Mouse (Mus musculus) embryonic stem cell, embryonic (primary cell): Measurements from ENCODE around the gene Fitm1.

Experiments
- CTCF ChIA-PET, 4 experiments: fragments of 300-600 bp in 2 of 4; fragments of 350-600 bp in 2 of 4; sonication (Branson Sonifier 250); formaldehyde crosslinking; loops; one replicate each; lab custom pipeline; 2022; ENCODE audit warnings: inconsistent platforms in 2 of 4; lab: Charles Lee
- POLR2A ChIA-PET, 4 experiments: fragments of 300-600 bp in 2 of 4; fragments of 350-600 bp in 2 of 4; sonication (Branson Sonifier 250); formaldehyde crosslinking; loops; one replicate each; lab custom pipeline; 2022; ENCODE audit warnings: antibody characterized with exemption in 4 of 4, inconsistent platforms in 1 of 4; lab: Charles Lee

Fitm1 gene

DNA sequence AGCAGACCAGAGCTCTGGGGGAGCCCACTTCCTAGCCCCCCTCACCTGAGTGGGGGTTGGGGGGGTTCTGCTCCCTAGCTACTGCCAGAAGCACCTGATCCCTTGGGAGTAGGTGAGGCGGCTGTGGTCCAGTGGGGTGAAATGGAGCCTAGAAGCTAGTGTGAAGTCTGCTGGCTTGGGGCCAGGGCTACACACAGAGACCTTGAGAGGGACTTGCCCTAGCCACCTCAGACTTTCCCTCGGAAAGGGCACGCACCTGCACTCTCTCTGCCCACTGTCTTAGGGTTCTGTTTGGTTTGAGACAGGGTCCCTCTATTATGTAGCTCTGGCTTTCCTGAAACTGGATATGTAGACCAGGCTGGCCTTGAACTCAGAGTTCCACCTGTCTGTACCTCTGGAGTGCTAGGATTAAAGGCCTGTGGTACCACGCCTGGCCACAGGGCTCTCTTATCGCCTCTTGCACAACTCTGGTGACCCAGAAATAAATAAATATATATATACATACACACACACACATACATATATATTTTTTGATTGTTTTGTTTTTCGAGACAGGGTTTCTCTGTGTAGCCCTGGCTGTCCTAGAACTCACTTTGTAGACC, 3.4 kb downstream of the Fitm1 start:
- ChIA-PET CTCF (interaction anchor here in 3 of 4 experiments (0.6 to 1.5 kb wide), 15 partner anchors 12 to 937 kb away, joined by 3 to 9 read pairs (median 3); partner anchors contain the start of genes Psme2 (in 3 of the 3), Rnf31 (in 3 of the 3), A730061H03Rik (in 2 of the 3) and Dcaf11 (in 1 of the 3)), POLR2A (interaction anchor here (0.6 to 8.0 kb wide), 23 partner anchors 9 to 666 kb away, joined by 3 to 92 read pairs (median 5); partner anchors contain the start of genes A730061H03Rik (in 4 of the 4), Dcaf11 (in 4 of the 4), Rnf31 (in 3 of the 4) and Psme2 (in 2 of the 4))

DNA sequence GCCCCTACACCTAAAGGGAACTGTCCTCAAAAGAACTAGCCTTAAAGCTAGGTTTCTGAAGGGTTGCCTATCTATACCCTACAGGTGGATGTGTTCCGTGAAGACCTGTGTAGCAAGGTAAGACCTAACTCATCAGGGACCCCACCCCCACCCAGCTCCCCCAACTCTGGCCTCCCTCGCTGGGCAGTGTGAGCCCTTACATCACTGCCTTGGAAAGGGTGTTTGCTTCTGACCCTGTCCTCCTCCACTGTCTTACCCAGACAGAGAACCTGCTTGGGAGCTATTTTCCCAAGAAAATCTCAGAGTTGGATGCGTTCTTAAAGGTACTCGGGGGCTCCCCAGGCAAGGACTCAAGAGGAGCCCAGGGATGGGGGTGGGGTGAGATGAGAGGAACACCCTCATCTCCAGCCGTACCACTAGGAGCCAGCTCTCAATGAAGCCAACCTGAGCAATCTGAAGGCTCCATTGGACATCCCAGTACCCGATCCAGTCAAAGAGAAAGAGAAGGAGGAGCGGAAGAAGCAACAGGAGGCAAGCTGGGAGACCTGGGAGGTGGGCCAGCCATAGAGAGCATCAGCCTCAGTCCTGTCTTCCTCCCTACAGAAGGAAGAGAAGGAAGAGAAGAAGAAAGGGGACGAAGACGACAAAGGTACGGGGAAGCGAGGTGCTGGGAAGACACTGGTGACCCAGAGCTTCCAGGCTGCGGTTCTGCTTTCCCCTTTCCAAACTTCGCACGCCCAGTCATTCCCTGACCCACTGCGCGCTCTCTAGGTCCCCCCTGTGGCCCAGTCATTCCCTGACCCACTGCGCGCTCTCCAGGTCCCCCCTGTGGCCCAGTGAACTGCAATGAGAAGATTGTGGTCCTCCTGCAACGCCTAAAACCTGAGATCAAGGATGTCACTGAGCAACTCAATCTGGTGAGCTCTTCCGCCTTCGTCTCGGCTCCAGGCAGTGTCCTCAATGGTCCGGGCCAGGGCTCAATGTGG, 4.4 kb downstream of the Fitm1 start:
- ChIA-PET CTCF (interaction anchor here in 3 of 4 experiments (0.5 to 1.9 kb wide), 9 partner anchors 11 to 1484 kb away, joined by 3 to 5 read pairs (median 4); partner anchors contain the start of genes A730061H03Rik (in 1 of the 3), Psme2 (in 1 of the 3) and Rec8 (in 1 of the 3)), POLR2A (interaction anchor here in 3 of 4 experiments (0.6 to 8.0 kb wide), 17 partner anchors 11 to 1518 kb away, joined by 3 to 92 read pairs (median 4); partner anchors contain the start of genes A730061H03Rik (in 3 of the 3), Dcaf11 (in 3 of the 3), Psme2 (in 3 of the 3) and Rnf31 (in 3 of the 3))

DNA sequence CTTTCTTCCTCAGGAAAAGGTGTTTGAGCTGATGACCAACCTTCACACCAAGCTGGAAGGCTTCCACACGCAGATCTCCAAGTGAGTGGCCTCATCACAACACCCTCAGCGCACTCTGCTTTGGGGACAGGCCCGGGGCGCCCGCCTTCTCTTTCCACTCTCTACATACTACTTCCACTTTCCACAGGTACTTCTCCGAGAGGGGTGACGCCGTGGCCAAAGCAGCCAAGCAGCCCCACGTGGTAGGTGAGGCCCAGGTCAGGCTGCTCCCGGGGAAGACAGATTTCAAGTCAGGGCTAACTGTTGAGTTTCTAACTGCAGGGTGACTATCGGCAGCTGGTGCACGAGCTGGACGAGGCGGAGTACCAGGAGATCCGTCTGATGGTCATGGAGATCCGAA, 5.3 kb downstream of the Fitm1 start:
- ChIA-PET POLR2A (interaction anchor here in 3 of 4 experiments (0.6 to 8.0 kb wide), 11 partner anchors 10 to 1825 kb away, joined by 3 to 92 read pairs (median 4); partner anchors contain the start of genes Psme2 (in 3 of the 3), Rnf31 (in 3 of the 3), A730061H03Rik (in 2 of the 3) and Dcaf11 (in 2 of the 3)), CTCF (interaction anchor here in 3 of 4 experiments (0.8 to 1.9 kb wide), 4 partner anchors 10 to 646 kb away, joined by 3 to 6 read pairs (median 4); partner anchors contain the start of genes Psme2 (in 2 of the 3), A730061H03Rik (in 1 of the 3) and Rnf31 (in 1 of the 3))

DNA sequence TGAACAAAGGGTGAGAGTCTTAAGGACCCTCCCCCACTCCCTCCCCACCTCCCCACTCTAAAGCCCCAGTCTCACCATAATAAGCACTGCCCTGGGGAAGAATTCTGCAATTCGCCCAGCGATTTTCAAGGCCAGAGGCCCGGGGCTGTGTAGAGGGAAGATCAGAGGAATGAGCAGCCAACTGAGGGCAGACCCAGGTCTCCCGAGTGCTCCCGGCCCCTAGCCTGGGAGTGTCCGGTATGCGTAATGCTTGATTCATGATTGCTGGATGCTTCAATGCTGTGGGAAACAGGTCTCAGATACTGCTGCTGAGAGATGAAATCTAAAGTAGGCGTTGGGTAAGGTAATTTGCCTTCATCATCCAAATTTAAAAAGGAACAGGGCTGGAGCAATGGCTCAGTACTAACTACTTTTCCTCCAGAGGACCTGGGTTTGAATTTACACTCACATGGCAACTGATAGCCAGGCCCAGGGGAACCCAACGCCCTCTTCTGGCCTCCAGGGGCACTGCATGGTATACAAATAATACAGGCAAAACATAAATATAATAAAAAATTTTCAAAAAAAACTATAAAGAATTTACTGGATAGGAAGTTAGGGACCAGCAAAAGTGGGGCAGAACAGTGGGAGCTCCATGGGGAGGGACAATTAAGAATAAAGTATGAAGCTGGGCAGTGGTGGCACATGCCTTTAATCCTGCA, 6.7 kb downstream of the Fitm1 start:
- ChIA-PET CTCF (interaction anchor here in 2 of 4 experiments (0.7 to 1.9 kb wide), 3 partner anchors 9 to 85 kb away, joined by 3 to 6 read pairs (median 6); partner anchors contain the start of genes Psme2 (in 1 of the 2) and Rnf31 (in 1 of the 2)), POLR2A (interaction anchor here in 2 of 4 experiments (0.8 to 3.5 kb wide), 3 partner anchors 9 to 22 kb away, joined by 3 to 29 read pairs (median 8); partner anchors contain the start of genes A730061H03Rik (in 2 of the 2), Dcaf11 (in 1 of the 2) and Psme2 (in 1 of the 2))

DNA sequence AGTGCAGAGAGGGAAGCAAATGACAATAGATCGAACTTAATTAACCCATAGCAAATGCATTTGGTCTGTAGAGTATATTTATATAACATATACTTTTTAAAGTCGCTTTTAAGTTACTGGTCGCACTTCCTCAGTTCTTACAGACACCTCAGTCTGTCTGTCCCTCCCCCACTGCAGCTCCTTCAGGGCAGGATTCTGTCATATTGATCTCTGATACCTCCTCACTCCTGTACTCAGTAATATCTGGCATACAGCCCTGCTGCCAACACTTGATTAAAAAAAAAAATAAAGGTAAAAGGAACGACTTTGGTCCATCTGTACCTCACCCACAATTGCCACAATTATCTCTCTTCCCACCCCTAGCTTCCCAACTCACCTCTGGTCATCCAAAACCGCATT, 8.9 kb downstream of the Fitm1 start:
- POLR2A ChIA-PET: interaction anchor here (0.5 to 3.5 kb wide), 15 partner anchors 8 to 299 kb away, joined by 3 to 29 read pairs (median 4); partner anchors contain the start of genes A730061H03Rik (in 2 of the 4), Dcaf11 (in 2 of the 4), Fitm1 (in 2 of the 4) and Pck2 (in 2 of the 4)
- CTCF ChIA-PET: interaction anchor here in 3 of 4 experiments (0.6 to 1.9 kb wide), 6 partner anchors 17 to 178 kb away, joined by 3 to 6 read pairs (median 4); no protein-coding TSS in a partner anchor

DNA sequence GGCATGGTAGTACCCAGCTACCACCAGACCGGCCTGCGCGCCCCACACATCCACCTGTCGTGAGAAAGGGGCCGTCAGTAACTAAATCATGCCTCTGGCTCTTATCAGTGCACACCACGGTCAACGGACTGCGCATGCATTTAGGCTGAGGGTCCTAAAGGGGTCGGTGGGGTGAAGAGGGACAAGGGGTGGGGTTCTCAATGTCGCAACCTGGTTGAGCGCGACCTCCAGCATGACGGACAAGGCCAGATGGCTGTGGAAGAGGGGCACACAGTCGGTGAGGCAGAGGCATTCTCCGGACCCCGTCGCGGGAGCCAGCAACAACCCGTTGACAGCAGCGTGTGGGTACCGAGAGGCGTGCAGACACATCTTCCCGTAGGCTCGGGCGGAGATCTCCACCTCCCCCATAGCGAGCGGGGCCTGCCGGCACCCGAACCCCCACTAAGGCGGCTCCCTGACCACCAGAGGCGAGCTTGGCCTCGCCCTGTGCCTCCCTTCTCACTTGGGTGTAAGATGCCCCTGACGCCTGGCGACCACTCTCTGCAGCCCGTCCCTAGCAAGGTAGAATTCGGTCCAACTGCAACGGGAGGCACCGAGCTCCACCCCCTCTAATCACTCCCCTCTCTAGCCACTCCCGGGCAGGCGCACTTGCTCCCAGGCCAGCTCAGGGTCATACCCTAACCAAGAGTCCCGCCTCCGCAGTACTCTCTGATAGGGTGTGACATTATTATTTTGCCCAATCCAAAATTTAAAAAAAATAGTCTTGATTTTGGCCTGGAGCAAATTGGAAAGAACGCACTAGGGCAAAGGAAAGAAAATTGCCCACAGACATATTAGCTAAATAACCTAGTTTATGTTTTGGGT, 9.5 kb downstream of the Fitm1 start, which contains the start of gene Emc9:
Gene Emc9 (minus strand): TSS at position 601 of the 864 bp plus-strand sequence.
- POLR2A ChIA-PET: interaction anchor here (0.5 to 3.5 kb wide), 35 partner anchors 9 to 691 kb away, joined by 3 to 29 read pairs (median 4); partner anchors contain the start of genes A730061H03Rik (in 3 of the 4), Pck2 (in 3 of the 4), Dcaf11 (in 2 of the 4) and Fitm1 (in 2 of the 4)
- CTCF ChIA-PET: interaction anchor here in 3 of 4 experiments (0.5 to 1.6 kb wide), 11 partner anchors 10 to 411 kb away, joined by 3 to 6 read pairs (median 4); partner anchors contain the start of genes A730061H03Rik (in 1 of the 3) and Fitm1 (in 1 of the 3)

DNA sequence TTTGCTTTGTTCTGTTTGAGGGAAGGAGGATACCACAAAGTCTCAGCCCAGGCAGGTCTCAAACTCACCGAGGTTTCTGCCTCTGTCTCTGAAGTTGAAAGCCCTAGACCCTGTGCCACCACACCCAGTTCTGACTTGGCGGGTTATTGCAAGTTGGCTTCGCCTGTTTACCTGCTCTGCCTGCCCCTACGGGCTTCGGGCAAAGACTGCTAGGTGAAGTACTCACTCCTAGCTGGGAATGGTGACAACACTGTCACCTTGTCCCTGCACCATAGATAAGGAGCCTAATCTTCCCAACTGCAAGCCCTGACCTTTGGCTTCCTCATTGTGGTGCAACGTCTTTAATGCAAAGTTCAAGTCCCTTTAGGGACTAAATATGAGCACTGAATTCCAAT, 10.1 kb downstream of the Fitm1 start:
- ChIA-PET POLR2A (interaction anchor here in 3 of 4 experiments (0.6 to 3.5 kb wide), 29 partner anchors 10 to 692 kb away, joined by 3 to 29 read pairs (median 5); partner anchors contain the start of genes A730061H03Rik (in 3 of the 3), Pck2 (in 3 of the 3), Dcaf11 (in 2 of the 3) and Cbln3 (in 1 of the 3)), CTCF (interaction anchor here in 3 of 4 experiments (0.5 to 1.6 kb wide), 7 partner anchors 10 to 35 kb away, joined by 3 to 6 read pairs (median 3); partner anchors contain the start of genes A730061H03Rik (in 1 of the 3) and Fitm1 (in 1 of the 3))

DNA sequence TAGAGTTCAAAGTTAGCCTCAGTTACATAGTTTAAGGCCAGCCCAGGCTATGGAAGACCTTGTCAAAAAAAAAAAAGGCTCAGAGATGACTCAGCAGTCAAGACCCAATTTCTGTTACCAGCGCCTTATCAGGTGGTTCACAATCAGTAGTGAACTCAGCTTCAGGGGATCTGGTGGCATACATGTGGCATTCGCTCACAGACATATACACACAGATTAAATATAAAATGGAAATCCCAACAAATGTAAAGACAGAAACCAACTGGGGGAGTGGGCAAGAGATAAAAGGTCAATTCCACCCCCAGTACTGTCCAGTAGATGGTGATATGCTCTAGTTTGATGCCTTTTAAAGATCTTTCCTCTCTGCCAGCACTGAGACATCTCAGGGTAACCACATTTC, 10.7 kb downstream of the Fitm1 start:
- POLR2A ChIA-PET: interaction anchor here in 3 of 4 experiments (1.3 to 2.1 kb wide), 5 partner anchors 10 to 49 kb away, joined by 4 to 12 read pairs (median 7); partner anchors contain the start of genes A730061H03Rik (in 1 of the 3), Dcaf11 (in 1 of the 3), Fitm1 (in 1 of the 3) and Ipo4 (in 1 of the 3)

DNA sequence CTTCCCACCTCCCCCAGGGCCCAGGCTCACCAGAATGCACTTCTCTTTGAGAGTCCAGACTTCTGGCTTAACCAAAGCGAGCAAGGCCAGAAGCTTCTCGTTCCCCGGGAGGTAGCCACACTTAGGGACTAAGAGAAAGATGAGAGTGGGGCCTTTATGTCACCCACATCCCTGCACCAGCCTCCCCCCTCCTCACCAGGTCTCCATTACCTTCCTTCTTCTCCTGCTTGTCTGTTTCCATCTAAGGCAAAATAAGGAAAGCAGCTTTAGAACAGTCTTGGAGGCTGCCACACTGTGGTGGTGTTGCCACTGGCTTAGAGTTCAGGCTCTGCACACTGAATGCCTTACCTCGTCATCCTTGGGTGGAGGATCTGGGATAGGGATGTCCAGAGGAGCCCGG, 13.9 kb downstream of the Fitm1 start:
- CTCF ChIA-PET: no interaction called here
- POLR2A ChIA-PET: interaction anchor here in 3 of 4 experiments (1.5 to 7.7 kb wide), 6 partner anchors 12 to 83 kb away, joined by 3 to 85 read pairs (median 15); partner anchors contain the start of genes Fitm1 (in 2 of the 3), Psme1 (in 2 of the 3), Gmpr2 (in 1 of the 3) and Ipo4 (in 1 of the 3)

More for the DNA sequence above, 10.7 kb downstream of the Fitm1 start:
- CTCF ChIA-PET: no interaction called here

DNA sequence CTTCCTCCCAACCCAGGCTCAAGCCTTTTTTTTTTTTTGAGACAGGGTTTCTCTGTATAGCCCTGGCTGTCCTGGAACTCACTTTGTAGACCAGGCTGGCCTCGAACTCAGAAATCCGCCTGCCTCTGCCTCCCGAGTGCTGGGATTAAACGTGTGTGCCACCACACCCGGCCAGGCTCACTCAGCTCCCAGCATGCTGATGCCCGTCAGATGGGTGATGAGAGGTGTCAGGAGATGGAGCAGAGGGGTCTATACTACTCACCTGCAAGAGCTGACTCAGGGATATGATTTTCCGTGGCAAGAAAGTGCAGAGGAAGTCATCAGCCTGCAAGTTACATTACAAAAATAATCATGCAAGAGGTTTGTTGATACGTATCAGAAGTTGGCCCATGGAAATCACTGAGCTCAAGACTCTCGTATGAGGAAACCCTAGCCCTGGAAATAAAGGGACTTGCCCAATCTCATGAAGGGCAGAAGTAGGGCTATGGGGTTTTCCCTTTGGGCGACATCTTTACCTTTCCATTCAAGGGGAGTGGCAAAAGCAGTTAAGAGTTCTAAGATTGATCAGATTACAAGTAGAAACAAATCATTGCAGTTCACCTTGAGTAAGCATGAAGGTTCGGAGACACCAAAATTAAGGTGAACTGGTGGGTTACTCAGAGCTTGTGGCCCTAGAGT, 14.5 kb downstream of the Fitm1 start:
- POLR2A ChIA-PET: interaction anchor here in 3 of 4 experiments (0.5 to 7.7 kb wide), 40 partner anchors 10 to 575 kb away, joined by 3 to 88 read pairs (median 12); partner anchors contain the start of genes A730061H03Rik (in 3 of the 3), Dcaf11 (in 3 of the 3), Gmpr2 (in 3 of the 3) and Nedd8 (in 3 of the 3)
- CTCF ChIA-PET: interaction anchor here in 3 of 4 experiments (0.6 to 2.2 kb wide), 11 partner anchors 9 to 575 kb away, joined by 3 to 18 read pairs (median 5); partner anchors contain the start of genes A730061H03Rik (in 1 of the 3), Dcaf11 (in 1 of the 3), Mdp1 (in 1 of the 3) and Ngdn (in 1 of the 3)

DNA sequence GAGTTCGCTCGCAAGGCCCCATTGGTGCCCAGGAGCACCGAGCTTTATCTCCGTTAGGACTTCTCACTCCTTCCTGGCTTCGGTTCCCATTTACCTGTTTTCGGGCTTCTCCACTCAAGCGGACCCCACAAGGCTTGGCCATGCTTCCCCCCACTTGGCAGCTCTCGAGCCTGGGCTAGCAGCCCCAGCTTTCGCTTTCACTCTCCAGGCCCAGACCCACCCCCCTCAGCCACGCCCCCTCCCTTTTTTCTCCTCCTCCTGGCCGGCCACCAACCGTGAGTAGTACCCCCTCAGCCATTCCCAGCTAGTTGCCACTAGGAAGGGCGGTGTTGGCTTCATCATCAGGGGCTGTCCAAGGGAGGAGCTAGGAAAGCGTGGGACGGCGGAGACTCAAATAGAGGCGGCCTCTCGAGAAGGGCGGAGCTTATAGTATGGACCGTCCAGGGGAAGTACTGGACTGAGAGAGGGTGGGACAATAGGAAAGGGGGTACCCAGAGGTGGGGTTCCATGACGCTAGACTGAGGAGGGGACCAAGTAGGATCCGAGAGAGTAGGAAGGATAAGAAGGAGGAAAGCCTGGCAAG, 15.4 kb downstream of the Fitm1 start, which contains the start of gene Psme2:
Gene Psme2 (minus strand): TSS at position 366 of the 583 bp plus-strand sequence.
- CTCF ChIA-PET: interaction anchor here (0.6 to 2.2 kb wide), 35 partner anchors 10 to 940 kb away, joined by 3 to 18 read pairs (median 4); partner anchors contain the start of genes Dhrs4 (in 2 of the 4), Mdp1 (in 2 of the 4), Rec8 (in 2 of the 4) and A730061H03Rik (in 1 of the 4)
- POLR2A ChIA-PET: interaction anchor here (0.5 to 7.7 kb wide), 89 partner anchors 9 to 1008 kb away, joined by 3 to 88 read pairs (median 5); partner anchors contain the start of genes Gmpr2 (in 4 of the 4), Nedd8 (in 4 of the 4), A730061H03Rik (in 3 of the 4) and Dcaf11 (in 3 of the 4)

DNA sequence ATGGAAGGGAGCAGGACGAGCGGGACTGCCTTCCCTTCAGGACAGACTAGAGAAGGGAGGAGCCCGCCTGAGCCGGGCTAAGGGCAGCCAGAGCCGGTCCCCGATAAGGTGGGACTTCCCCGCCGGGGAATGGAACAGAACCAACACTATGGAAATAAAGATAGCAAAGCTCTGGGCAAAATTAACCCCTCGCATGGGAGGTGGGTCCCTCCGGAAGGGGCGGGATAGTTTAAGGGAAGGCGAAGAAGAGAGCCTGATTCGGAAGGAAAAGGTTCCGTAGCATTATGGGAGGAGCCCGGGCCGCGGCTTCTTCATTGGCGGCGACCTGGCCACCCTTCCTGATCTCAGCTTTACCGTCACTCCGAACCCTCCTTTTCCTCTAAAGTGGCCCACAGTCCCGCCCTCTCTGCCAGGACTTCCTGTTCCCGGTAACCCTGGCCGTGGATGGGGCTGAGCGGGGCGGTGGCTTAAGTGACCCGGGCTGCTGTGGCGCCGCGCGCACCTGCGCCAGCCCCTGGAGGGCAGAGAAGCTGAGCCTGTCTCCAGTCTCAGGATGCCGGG, 16.0 kb downstream of the Fitm1 start, which contains the start of gene Rnf31:
Gene Rnf31 (plus strand): TSS at position 378 of the 561 bp plus-strand sequence.
- ChIA-PET CTCF (interaction anchor here in 3 of 4 experiments (0.6 to 2.2 kb wide), 32 partner anchors 10 to 950 kb away, joined by 3 to 18 read pairs (median 4); partner anchors contain the start of genes Dhrs4 (in 2 of the 3), Mdp1 (in 2 of the 3), Rec8 (in 2 of the 3) and A730061H03Rik (in 1 of the 3)), POLR2A (interaction anchor here (0.6 to 7.7 kb wide), 86 partner anchors 9 to 1007 kb away, joined by 3 to 88 read pairs (median 5); partner anchors contain the start of genes Gmpr2 (in 4 of the 4), Nedd8 (in 4 of the 4), A730061H03Rik (in 3 of the 4) and Dcaf11 (in 3 of the 4))
